Mouse (Mus musculus) retina, adult 2 months (tissue): ENCODE data around the gene Fancc.

Source experiments
- DNase-seq: peaks from one replicate; pipeline ENCODE4 v3.0.0-alpha.2; 2012; ENCODE audit warnings: low read depth, low spot score

The Fancc gene

DNA sequence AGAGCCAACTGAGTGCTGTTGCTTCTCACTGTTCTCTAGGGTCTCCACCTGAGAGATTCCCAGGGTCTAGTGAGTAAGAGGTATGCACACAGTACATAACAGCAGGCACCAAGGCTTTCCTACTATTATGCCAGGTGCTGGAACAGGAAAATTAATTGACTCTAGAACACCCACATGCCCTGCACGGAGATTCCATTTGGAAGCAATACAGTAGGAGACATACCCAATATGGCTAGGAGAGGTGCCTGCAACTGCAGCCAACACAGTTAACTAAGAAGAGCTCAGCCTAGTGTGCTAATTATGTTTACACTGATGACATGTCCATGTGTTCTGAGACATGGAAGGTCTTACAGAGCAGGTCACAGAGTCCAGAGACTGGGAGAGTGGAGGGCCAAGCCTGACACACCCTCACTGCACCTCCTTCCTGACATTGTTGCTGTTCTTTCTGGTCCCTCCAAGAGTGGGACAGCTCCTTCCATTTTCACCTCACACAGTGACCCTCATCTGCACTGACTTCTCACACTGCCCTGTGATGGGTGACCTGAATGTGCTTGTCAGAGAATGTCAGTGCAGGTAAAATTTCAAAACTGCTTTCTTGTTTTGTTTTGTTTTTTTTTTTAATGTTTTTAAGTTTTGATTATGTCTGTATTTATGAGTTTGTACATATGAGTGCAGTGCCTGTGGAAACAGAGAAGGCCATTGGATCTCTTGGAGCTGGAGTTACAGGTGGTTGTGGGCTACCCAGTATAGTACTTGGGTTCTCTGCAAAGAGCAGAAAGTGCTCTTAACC is 234.7 kb downstream of the Fancc start:
- DNase-seq: no peak

DNA sequence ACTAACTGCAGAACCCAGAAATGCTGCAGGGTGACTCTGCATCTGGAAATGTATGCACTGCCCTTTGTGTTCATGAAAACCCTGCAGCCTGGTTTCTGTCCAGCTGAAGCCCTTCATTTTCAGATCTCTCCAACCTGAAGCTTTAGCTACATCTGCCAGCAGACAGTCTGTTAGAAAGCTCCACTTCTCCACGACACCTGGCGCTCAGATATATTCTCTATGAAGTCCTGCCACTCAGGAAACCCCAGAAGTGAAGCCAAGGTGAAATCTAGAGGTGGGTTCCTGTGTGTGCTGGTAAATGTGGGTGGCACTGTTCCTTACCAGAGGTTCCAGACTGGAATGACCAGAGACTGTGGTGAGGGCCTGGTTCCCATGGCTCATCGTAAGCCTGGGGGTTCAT is 235.4 kb downstream of the Fancc start:
- no peak for DNase-seq

DNA sequence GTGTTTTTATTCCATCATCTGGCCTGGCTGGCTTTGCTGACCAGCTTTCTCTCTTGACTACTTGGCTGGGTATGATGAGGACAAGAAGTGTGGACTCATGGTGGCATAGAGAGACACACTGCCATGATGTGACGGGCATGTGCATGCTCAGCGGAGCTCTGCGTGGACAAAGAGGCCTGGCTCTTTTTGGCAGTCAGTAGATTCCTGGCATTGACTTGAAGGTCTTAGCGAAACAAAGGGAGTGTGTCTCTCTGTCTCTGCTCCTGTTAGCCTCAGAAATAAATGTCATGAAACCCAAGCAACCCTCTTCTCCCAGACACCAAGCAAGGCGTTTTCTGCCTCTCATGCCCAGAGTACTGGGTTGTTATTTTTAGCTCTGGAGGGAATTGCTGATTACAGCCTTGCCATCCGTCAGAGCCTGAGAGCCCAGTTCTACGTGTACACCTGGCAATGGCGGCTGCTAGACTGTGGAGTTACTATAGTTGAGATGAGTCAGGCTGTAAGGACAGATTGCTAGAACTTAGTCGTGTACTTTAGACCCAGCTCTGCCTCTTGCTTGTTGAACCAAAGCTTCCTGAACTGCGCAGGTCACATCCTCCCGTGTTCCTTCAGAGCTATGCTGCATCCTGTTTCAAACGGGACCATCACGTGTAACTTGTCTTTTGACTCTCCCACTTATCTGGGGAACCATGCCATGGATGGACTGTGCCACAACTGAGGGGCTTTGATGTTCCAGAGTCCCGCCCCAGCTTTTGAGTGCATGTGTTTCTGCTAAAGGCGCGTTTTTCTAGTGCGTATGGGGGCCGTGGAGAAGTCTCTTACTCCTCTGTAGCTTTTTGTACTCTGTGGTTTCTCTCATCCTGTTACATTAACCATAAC is 236.1 kb downstream of the Fancc start:
- no peak for DNase-seq

DNA sequence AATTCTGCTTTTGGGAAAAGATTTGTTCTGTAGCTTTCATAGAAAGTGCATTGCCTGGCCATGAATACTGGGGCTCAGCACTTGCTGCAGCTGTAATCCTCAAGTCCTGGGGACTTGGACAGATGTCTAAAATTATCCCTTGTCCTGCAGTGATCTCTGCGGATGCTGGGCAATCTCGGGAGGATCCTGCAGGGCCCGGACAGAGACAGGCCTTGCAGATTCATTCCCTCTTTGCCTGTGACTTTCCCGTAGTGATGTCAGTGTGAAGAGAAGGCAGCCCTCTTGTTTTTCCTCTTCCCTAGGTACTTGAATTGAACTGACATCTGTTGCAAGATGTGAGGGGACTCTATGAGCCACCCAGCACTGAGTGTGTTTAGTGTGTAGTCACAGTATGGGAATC is 236.9 kb downstream of the Fancc start:
- DNase-seq: no peak

DNA sequence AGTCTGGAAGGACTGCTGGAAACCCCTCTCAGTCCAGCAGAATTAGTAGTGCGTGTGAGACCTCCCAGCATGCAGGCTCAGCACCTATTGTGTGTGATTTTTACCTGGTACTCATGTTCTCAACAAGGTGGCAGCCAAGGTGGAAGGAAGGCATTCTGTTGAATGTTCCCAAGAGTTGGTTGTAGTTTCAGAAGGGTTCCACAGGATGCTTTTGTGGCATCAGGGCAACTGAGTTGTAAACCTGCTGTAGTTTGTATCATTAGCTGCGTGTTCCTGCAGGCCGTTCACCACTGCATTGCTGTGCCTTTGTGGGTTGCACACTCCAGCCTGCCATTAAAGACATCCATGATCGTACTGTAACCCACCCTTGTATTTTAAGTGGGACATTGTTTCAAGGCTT is 238.4 kb downstream of the Fancc start:
- DNase-seq: no peak

DNA sequence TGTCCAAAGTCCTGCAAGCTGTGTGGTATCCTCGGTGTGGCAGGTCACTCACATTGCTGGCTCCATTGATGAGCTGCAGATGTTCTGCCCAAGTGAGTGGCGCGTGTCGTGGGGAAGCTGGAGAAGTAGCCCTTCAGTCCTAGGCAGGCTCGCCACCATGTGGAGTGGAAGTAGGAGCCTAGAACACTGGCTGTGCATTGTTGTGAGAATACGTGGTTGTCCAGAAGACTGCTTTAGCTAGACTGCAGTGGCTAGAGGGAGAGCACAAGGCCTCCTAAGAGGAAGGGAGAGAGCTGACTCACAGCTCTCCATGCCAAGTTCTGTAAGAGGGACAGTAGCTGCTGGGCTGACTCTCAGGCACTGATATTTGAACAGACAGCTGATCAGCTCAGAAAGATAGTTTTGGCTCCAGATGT is 238.9 kb downstream of the Fancc start:
- no peak for DNase-seq

DNA sequence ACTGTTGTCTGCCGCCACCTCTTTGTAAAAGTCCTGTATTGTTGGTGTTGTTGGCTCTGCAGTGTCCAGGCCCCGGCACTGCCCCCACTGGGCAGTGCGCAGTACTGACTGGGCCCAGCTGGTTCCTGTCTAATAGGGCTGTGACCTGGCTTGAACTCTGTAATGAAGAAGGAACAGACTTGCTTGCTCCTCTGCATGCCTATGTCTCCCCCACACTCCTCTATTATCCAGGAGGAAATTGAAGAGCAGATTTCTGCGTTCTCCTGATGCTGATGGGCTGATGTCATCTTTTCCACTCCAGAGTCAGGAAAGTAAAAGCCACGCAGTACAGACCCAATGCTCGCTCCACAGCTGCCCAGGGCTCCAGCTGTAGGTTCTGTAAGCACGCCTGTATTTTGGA is 240.3 kb downstream of the Fancc start:
- no peak for DNase-seq

DNA sequence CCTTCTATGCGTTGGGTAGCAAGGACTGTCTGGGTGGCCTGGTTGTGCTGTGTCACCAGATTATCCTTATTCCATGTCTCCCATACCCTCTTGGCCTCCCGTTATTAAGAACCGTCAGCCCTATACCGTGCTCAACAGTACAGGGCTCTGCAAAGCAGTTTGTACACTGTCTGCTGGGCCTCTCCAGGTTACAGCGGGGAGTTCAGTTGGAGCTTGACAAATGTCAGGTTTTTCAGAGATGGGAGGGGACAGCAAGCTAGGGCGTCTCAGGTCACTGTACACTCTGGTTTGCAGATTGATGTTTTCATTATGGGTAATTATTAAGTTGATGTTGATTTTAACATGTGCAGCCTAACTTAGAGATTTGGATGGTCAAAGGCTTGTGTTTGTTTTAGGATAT is 240.9 kb downstream of the Fancc start:
- DNase-seq: no peak

DNA sequence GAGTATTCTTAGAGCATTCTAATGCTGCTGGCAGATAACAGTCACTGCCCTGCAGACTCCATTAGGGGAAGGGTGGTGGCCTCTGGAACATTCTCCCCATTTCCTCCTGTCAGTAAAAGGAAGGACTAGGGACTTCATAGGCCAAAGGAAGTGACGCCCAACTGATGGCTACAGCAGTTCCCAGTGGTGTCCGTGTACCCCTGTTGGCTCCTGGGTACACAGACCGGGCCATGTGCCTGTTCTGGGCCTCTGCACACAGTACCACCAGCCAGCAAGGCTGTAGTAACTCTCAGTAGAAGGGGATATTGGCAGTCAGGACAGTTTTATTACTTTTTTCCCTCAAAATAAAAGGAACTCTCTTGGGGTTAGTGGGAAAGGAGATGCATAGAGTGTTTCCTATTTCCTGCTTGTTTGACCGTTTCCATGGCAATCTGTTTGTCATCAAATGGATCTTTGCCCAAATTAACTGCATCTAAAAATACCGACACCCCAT is 241.5 kb downstream of the Fancc start:
- no peak for DNase-seq

DNA sequence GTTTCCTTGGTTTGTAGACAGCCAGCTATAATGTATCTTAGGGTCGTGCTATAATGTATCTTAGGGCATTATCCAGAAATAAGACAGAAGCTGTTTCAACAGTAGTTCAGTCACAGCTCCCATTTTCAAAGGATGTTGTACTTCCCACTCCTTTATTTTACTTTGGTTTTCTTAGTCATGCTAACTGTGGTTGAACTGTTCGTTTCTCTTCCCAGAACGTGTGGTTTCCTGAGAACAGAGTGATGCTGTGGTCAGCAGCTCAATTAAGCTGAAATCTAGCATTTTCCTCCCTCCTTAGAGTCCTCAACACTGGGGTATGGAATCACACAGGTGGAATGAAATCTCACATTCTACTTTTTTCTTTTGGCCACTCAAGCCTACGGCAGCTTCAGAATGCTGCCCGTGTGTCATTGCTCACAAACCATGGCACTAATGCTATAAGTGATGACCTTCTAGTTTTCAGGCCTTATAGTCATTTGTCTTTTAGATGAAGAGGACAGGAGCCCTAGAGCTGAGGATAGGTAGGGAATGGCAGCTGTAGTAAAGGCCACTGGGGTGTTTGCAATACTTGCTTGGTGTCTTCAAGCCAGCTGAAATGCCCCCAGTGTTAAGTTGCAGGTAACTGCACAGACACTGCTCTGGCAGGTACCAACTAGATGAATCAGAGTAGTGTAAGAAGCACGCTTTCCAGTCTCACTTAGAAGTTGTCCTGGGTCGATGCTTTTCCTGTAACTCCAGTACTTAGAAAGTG is 243.0 kb downstream of the Fancc start:
- no peak for DNase-seq

DNA sequence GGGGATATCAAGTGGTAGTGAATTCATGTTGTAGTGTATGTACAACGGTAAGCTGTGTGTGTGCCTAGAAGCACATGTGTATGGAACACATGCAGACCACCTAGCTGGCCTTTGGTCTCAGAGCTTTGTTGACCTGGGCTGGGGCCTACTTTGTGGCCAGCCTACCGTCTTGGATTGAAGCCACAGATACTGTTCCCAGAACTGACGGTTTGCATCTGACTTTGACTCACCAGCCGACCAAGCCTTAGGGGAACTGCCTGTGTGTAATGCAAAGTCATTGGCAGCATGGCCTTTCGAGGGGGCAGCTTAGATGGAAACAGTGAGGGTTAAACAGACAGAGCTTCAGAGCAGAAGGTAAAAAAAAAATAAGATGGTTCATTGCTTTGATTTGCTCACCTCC is 243.9 kb downstream of the Fancc start:
- no peak for DNase-seq

DNA sequence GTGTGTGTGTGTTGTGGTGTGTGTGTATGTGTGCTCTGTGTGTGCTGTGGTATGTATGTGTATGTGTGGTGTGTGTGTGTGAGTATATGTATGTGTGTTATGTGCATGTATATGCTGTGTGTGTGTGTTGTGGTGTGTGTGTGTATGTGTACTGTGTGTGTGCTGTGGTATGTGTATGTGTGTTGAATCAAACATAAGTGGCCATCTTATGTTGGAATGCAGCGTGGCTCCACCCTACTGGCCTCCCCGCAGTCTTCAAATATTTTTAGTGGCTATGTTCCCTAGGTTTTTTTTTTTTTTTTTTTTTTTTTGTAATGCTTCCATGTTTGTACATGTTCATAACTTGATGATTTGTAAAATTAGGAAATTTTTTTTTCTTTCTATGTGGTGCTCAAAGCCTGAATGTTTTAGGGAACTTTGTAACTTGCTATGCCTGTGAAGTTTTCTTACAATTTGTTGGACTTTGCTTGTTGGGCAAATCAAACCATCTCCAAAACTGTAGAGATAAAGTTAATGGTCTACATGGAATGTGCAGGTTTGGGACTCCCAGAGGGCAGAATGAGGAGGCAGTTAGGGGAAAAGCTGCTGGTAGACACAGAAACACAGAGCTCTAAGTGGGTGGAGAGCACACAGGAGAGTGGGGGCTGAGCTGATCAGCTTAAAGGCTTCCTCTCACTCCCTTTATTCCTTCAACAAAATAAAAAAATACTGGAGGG is 244.6 kb downstream of the Fancc start:
- no peak for DNase-seq

DNA sequence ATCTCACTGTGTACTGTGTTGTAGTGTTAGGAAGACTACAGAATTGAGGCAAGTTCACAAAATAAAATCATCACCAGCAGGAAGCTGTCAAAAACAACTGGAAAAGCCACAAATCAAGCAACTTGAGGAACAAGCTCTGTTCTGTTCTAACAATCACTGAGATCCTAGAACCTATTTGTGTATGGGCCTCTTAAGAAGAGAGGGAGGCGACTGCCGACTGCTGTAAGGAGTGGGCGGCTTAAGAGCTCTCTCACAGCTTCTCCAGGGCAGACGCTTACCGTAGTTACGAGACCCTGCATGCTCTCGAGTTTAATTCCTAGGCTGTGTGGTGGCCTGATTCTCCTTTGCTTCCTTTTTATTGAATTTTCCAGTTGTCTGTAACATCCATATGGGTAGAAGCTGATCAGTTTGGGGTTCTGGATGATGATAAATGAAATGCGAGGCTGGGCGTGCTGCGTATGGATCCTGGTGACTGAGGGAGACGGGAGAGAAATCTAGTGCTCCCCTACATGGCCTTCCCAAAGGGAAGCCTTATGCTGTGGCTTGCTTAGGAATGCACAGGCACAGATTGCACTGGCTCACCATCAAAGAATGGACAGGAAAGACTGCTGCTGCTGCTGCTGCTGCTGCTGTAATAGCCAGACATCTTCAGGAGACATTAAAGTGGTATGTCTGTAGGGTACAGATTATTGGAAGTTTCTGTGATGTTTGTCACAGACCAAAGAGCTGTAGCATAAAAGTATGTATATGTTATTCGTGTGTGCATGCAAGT is 245.8 kb downstream of the Fancc start:
- DNase-seq: no peak

DNA sequence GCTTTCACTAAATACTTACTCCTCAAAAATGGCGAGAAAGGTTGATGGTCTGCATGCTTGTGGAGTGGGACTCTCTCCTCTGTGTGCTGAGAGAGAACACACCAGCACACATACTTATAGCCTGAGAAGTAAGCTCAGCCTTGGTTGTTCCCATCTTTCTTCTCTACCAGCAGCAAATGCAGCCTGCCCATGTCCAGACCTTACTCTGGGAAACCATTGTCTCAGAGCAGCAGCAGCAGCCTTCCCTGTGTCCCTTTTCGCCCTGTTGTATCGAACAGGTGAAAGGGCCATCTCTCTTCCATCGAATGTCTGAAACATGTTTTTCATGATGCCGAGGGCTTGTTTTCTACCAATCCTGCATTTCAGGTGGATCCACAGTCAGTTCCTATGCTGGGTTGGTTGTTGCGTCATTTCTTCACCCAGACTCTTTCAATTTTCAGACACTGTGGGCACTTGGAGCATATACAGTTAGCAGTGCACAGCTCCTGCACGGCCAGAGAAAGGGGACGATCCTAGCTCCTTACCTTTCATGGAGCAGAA is 246.6 kb downstream of the Fancc start:
- DNase-seq: no peak

DNA sequence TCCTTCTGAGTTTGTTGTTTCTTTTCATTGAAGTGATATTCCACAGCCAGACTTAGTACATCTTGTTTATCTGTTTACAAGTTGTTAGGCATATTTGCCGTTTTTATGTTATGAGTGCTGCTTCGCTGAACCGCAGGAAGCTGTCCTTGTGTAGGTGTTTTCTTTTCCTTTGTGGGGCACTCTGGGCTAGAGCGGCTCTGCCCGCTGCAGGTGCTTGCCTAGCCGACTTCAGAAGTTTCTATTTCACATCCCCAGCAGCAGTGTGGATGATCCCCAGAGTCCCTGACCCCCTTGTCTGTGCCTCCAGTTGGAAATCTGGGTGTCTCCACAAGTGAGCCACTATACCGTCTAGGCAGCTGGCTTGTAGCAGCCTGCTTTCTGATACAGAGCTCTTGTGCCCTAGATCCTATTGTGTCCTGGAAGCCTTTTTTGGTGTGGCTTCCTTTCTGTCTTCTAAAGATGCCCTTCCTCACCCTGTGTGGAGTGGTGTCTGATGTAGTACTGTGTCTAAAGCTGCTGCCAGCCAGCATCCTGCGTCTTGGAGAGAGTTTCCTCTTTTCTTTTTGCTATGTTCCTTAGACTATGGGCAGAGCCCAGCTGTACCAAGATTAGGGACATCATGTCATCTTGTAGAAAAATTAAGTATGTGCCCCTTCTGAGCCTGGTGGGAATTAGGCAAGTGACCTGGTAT is 247.2 kb downstream of the Fancc start:
- no peak for DNase-seq

DNA sequence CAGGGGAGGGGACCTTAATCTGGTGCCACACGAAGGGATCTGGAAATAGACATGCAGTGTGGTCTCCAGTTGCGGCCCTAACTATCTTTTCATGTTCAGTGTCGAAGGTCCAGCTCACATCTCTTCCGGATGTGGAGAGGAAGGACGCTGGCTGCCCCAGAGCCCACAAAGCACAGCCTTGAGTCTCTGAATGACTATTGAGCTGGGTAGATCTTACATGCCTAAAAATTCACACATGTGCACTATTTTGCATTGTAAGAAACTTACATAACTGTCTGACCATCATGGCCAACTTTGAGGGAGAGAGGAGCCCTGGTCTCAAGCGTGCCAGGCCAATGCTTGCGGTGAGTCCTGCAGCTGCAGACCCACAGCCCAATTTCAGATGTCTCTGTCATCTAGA is 247.9 kb downstream of the Fancc start:
- DNase-seq: no peak

DNA sequence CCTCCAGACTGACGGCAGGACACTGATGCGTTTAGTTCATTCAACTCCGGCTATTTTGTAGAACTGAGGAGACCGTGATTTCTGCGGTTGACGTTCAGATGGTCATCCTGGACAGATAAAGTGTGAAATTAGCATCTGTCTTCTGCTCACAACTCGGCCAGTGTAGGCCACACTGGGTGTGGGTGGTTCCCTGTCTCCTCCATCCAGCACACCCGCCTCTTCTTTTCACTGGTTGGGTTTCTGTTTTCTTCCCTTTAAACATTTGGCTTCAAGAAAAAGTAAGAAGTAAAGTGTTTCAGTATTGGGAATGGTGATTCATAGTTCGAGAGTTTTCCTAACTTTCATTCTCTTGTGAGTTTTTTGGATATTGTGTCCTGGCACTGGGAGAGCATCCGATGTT is 248.8 kb downstream of the Fancc start:
- no peak for DNase-seq

DNA sequence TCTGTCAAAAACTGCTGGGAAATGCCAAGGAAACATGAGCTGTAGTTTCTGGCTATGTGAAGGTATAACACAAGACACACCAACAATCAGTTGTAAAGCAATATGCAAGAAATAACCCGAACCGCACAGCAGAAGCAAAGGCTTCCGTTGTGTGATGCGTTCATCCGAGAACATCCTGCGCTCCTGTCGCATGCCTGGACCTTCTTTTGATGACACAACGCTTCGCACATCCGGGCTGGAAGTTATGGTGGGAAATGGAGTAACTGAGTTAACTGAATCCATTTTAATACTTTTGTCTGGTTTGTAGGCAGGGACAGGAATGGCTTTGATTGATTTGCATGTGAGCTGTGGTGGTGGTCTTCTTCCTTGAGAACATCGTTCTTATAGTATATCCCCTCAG is 249.4 kb downstream of the Fancc start:
- no peak for DNase-seq

DNA sequence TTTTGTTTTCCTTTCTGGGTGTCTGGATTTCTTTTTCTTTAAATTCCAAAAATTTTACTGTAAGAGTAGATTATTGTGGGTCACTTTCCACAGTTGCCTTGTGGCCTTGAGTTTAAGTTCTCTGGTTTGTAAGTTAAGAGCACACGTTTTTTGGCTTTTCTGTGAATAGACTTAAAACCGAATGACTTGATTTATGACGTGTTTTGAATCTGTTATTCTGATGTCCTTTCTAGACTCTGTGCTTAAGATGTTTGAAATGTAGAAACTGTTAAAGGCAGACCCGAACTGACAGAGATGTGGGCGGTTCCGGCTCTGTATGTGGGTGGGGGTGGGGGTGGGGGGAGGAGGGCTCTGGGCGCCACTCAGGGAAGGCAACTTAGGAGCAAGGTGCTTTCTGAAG is 250.0 kb downstream of the Fancc start:
- DNase-seq: no peak
